Mouse (Mus musculus) 3T3-L1 (cell line): Measurements from ENCODE around the gene Ccdc158.

Experiments
- DNase-seq: peaks from one replicate; pipeline ENCODE4 v3.0.0-alpha.2; 2015; ENCODE audit warnings: low read depth, low spot score

Ccdc158 gene

DNA sequence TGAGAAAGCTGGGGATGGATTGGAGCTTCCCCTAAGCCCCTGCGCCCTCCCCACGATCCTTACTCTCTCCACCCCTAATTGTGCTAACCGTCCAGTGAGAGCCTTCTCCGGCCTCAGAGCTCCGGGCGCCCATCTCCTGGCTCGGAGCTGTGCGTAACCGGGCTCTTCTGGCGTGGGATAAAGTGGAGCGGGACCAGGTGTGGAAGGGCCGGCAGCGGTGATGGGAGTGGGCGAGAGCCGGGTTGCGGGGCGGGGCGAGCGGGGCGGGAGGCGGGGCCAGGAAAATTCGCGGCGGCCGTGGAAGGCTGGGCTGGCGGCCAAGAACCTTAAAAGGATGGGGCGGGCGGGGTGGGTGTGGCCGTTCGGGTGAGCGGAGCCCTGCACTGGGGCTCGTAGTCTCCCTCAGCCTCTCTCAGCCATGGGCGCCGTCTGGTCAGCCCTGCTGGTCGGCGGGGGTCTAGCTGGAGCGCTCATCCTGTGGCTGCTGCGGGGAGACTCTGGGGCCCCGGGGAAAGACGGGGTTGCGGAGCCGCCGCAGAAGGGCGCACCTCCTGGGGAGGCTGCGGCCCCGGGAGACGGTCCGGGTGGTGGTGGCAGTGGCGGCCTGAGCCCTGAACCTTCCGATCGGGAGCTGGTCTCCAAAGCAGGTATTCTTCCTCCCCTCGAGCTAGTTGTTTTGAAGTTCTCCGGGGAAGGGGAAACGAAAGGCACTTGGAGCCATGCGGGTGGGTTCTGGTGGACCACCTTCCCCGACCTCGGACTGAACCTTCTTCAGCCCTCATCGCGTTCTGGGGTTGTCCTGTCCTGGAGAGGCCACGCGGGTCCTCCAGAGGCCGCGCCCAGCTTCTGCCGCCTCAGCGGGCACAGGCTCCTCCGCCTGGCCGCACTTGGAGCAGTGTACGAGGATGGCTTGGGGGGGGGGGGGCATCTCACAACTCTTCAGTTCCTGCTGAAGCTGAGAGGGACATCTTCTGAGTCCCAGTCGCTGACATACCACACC lies 72.1 kb downstream of the Ccdc158 start, which contains the start of gene Stbd1:
Gene Stbd1, plus strand, starts transcription at position 351 of the 1,000 bp plus-strand sequence.
- peak; percentile 46 for DNase-seq

DNA sequence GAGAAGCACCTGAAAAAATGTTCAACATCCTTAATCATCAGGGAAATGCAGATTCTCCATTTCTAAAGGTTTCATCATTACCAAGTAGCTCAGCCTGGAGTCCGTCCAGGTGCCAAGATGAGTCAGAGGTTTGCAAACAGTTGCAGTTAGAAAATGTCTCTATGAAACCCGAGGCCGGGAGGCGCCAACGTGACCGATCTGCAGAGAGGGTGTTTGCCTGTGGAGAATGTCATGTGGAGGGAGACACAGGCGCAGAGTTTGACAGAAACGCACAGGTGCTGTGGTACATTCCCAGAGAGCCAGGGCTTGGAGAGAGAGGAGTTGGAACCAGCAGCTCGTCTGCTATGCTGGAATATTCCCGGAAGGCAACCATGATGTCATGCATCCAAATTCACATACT lies 76.0 kb downstream of the Ccdc158 start:
- peak; percentile 88 for DNase-seq

DNA sequence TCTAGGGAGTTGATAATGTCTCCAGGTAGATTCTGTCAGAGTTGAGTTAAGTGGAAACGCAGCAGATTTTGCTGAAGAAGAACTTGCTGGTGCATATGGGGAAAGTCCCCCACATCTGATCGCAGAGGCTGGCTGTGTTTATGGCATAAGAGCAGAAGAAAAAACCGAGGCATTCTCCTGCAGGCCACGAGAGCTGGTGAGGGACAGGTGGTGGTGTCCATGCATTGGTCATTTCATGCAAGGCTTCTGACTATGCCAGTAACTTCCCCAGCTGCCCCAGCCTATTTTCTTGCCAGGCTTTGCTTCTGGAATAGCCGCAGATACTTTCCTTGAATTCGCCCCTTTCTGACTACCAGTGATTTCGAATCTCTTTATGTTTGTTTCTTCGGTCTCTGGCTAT lies 78.2 kb downstream of the Ccdc158 start:
- DNase-seq, result no peak

DNA sequence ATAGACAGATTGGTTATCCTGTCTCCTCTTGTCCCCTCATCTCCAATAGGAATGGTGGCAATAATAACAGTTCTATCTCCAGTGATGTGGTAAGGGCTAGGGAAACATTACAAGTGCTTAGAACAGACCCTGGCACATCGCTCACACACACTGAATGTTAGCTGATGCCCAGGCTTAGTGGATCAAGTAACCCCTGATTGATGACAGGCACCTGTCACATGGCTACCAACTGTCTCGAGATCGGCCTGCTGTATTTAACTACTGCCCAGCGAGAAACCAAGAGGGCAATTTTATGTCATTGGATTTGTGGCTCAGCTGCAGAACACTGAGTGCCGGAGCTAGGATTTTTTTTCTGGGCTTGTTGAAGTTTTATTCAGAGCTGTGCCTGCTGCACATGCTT lies 80.0 kb downstream of the Ccdc158 start:
- DNase-seq, result no peak

DNA sequence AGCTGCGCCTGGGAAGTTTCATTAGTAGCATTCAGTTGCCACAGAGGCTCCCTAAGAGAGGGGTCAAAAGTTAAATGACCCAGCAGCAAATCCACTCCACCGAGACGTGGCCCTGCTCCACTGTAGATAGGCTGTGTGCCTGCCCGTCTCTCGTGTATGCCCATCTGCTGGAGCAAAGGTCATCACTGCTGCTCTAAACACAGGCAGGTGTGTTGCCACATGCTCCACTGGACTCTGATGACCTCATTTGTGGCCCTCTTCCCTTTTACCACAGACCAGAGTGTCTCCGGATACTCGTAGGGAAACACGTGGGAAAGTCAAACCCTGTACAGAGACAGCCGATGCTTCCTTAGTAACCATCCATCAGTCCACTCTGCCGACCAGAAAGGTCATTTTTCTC lies 89.1 kb downstream of the Ccdc158 start:
- no peak for DNase-seq

DNA sequence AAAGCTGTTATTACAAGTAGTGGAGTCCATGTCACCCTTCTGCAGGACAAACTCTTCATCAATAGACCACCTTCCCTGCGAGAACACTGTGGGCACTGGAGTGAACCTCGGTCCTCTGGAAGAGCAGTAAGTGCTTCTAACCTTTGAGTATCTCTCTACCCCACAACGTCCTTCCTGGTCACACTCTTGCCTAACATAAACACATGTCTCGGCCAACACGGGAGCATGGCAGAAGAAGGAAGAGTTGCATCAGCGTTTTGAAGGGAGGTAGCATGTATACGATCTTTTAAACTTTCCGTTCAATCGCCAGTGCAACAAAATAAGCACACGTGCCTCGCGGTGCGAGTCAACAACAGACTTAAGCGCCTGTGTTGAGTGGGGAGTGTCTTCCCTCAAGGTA lies 95.5 kb downstream of the Ccdc158 start:
- DNase-seq, result no peak

DNA sequence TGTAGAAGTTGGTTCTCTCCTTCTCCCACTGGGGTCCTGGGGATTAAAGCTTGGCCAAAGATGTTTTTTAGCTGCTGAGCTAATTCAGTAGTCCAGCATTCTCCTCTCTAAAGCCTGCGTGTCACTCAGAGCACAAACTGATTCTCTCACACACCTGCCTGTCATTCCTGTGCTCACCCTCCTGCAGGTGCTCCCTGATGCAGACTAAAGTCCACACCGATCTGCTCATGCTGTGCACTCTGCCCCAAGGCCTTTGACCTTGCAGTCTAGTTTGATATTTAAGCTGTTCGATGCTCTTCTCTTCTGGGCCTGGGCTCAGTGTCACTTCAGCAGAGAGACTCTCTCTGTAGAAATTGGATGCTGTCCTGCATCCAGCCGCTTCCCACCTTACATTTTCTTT lies 103.8 kb downstream of the Ccdc158 start:
- no peak for DNase-seq

DNA sequence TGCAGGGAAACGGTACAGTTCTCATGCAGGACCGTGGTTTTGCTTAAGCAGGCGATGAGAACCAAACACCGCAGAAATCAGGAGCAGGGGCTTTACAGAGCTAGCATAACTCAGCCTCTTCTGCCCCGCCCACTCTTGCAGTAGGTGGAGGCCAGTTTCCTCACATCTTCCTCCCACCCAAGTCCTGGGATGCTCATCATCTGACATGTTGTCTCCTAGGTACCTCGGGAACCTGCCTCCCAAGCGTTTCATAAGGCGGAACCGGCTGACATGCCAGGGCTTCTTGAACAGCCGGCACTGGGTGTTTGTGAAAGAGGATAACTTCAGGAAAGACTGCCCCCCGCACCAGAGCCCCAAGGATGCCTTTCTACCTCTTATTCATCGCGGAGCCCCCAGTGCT lies 113.1 kb downstream of the Ccdc158 start:
- no peak for DNase-seq

DNA sequence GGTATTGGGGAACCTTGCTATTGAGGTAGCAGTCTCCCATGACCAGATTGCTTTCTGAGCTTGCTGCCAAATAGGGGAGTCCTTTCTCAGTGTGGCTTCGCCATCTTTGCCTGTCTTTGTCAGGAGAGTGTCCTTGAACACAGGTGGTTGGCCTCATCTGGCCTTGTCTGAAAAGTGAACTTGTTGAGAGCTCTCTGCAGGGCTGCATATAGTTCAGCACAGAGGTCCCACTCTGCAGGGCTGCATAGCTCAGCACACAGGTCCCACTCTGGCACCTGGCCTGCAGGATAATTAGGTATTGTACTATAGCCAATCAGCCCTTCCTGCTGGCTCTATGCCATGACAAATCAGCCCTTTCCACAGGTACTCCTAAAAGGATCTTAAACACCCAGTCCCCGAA lies 114.9 kb downstream of the Ccdc158 start:
- DNase-seq, result no peak
